Mouse (Mus musculus) Patski (cell line): Measurements from ENCODE around the gene Sez6l2. TPM values are rescaled to one million over a fixed set of nuclear protein-coding genes. Genes with fewer than 3 reads are reported as not detected.

Source experiments
- ATAC-seq: fragments of 100-300 bp; one replicate; pipeline ENCODE4 v1.8.0; 2021
- CTCF ChIA-PET: fragments of 350-600 bp; sonication (Branson Sonifier 250); formaldehyde crosslinking; loops from one replicate; lab custom pipeline; 2022; ENCODE audit warnings: inconsistent platforms; lab: Charles Lee
- POLR2A ChIA-PET: fragments of 350-600 bp; sonication (Branson Sonifier 250); formaldehyde crosslinking; loops from one replicate; lab custom pipeline; 2022; ENCODE audit warnings: antibody characterized with exemption, inconsistent platforms; lab: Charles Lee
- DNase-seq: peaks from one replicate; pipeline ENCODE4 v3.0.0-alpha.2; 2011; ENCODE audit warnings: low read depth, low spot score
- H3K27me3 ChIP-seq: fragments of 371-371 bp; one replicate; pipeline ENCODE4 v1.5.1; 2021
- CTCF ChIP-seq: fragments of 100-300 bp; IDR thresholded peaks from one replicate; pipeline ENCODE4 v1.5.1; 2021
- in situ Hi-C: fragments of 300-500 bp; cut with MboI; formaldehyde crosslinking; loops from 3 replicates; pipeline ENCODE4 v1.11.1; 2018; ENCODE audit warnings: low pct_unique_long_range_greater_than_20kb, mixed read lengths
- polyA plus RNA-seq: library from polyadenylated mRNA; unstranded; gene quantifications from one replicate; pipeline ENCODE4 v1.2.3, GENCODE M21; 2021

The Sez6l2 gene
- polyA plus RNA-seq, 1 experiment from 2014 or later: 0.08 TPM

DNA sequence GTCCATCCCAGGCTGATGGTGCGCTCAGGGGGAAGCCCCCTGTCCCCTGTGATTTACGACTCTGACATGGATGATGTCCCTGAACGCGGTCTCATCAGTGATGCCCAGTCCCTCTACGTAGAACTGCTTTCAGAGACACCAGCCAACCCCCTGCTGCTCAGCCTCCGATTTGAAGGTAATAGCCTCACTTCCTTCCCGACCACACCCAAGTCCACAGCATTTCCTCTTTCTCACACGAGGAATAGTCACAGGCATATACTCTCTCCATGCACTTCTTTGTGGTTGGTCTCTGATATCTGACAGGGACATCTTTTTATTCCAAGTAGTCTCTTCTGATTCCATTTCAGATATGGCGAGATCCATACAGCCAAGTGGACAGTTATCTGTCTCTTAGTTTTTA is 9.4 kb downstream of the Sez6l2 start:
- H3K27me3 ChIP-seq: peaks cover 9% of the 10 kb centered on the region

DNA sequence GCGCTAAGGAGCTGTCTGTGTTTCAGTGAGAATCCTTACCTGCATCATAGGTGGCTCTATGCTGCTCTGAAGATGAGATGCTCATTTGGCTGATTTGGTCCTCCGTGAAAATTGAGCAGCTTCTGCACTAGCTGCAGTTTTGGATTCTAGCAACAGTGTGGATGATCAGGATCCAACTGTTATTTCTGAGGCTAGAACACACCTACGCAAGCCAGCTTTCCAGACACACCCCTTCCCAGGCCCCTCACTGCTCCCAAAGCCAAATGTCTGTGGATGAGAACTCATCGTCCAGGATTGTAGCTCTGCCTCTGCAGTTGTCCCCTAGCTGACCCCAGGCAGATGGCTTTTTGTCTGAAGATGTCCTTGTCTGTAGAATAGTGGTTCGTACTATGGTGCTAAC is 10.7 kb downstream of the Sez6l2 start:
- ChIA-PET POLR2A (interaction anchor here (0.9 to 1.1 kb wide), 2 partner anchors 10 to 11 kb away, joined by 3 read pairs; partner anchors contain the start of gene Sez6l2), CTCF (no interaction called here)
- peaks cover 9% of the 10 kb centered on the region for H3K27me3 ChIP-seq
- no peak for DNase-seq
- in situ Hi-C loops: loop anchor here (10.0 kb wide), 1 partner anchor 134 kb away; the partner anchor contains the start of gene AI467606
- no peak for TF ChIP-seq CTCF
- no peak for ATAC-seq

More for the DNA sequence above, 9.4 kb downstream of the Sez6l2 start:
- in situ Hi-C loops: loop anchor here (10.0 kb wide), 1 partner anchor 135 kb away; the partner anchor contains the start of gene AI467606
- no peak for TF ChIP-seq CTCF
- no peak for ATAC-seq
- ChIA-PET CTCF (no interaction called here), POLR2A (no interaction called here)
- DNase-seq: no peak

DNA sequence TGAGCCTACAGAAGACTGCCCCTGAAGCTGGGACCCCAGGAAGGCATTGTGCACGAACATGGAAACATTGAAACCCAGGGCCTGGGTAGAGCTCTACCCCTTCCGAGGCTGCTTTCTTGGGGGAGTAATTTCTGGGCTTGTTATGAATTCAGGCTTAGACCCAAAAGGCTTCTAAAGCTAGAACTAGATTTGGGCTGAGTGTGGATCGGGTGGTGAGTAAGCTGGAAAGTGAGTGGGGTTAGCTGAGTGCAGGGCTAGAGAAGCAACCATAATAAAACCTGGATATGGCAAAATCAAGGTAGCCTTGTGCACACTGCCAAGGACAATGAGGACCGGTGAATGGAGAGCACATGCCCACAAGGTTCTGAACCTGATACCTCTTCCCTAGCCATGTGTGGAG is 11.6 kb downstream of the Sez6l2 start:
- DNase-seq: no peak
- H3K27me3 ChIP-seq: peaks cover 9% of the 10 kb centered on the region
- ChIA-PET CTCF (interaction anchor here (1.1 kb wide), 1 partner anchor 12 kb away, joined by 4 read pairs; no protein-coding TSS in a partner anchor), POLR2A (no interaction called here)
- in situ Hi-C loops: loop anchor here (10.0 kb wide), 1 partner anchor 133 kb away; the partner anchor contains the start of gene AI467606
- ATAC-seq: no peak
- no peak for TF ChIP-seq CTCF

DNA sequence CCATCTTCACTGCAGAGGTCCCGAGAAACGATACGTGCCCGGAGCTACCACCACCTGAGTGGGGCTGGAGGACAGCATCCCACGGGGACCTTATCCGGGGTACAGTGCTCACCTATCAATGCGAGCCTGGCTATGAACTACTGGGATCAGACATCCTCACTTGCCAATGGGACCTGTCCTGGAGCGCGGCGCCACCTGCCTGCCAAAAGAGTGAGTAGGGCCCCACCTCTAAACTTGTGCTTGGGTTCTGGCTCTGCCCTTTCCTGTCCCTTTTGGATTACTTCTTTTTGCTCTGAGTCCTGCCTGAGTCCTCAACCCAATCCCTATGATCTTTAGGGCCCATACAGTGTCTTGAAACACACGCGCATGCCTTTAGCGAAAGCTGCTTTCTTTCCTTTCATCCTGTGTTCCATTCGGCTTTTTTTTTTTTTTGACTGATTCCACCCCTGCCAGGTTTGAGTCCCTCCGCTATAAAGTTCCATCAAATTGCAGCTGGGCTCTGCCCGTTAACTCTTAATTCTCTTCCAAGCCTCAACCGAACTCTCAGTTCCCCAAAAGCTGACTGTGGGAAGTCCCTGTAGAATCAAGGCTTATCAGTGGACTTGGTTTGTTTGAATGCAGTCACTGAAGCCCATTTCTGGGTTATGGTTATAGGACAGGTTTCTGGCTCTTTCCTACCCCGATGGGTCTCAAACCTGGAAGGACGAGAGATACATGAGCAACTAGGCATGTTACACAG is 13.4 kb downstream of the Sez6l2 start:
- ATAC-seq: no peak
- ChIA-PET CTCF (no interaction called here), POLR2A (no interaction called here)

DNA sequence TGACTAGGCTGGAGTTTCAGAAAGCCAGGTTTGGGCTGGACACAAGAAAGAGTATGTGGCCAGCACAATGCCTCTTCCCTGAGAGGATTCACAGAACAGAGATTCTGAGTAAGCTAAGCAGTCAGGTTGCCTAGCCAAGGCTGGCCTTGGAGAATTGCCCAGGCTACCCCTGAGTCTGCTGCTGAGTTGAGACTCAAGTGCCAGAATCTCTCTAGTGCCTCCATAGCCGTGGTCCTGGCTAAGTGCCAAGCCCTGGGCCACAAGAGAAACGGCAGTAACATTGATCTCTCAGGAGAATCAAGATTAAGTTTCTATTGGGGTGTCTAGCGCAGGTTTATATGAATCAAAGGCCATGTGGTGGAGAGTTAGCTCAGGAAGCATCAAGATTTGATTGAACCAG is 15.2 kb downstream of the Sez6l2 start:
- CTCF ChIA-PET: interaction anchor here (1.3 to 1.4 kb wide), 2 partner anchors 30 to 145 kb away, joined by 3 read pairs; no protein-coding TSS in a partner anchor

More for the DNA sequence above, 13.4 kb downstream of the Sez6l2 start:
- peak; percentile 72 for TF ChIP-seq CTCF
- no peak for DNase-seq
- H3K27me3 ChIP-seq: peaks cover 9% of the 10 kb centered on the region
- in situ Hi-C loops: loop anchor here (10.0 kb wide), 1 partner anchor 131 kb away; the partner anchor contains the start of gene AI467606

DNA sequence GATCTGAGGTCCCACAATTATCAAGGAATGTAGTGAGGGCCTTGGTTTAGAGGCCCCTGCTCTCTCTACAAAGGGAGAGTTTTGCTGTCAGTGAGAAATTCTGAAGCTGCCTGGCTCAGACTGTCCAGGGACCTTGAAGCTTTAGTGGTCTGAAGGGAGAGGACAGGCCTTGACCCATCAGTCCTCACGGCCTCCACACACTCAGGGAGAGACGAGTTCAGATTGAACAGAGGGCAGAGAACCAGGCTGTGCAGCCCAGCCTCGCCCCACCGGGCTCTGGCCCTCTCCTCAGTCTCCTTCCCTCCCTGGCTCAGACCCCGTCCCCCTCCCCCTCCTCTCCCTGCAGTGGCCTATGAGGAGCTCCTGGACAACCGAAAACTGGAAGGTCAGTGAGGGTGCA is 17.0 kb downstream of the Sez6l2 start:
- in situ Hi-C loops: loop anchor here (10.0 kb wide), 1 partner anchor 127 kb away; the partner anchor contains the start of gene AI467606
- H3K27me3 ChIP-seq: no peaks in the 10 kb centered on the region
- POLR2A ChIA-PET: no interaction called here
- CTCF ChIA-PET: no interaction called here
- TF ChIP-seq CTCF: no peak
- ATAC-seq (no peak), DNase-seq (no peak)

More for the DNA sequence above, 15.2 kb downstream of the Sez6l2 start:
- in situ Hi-C loops: loop anchor here (10.0 kb wide), 1 partner anchor 129 kb away; the partner anchor contains the start of gene AI467606
- no peaks in the 10 kb centered on the region for H3K27me3 ChIP-seq
- TF ChIP-seq CTCF: no peak
- DNase-seq: no peak
- ATAC-seq: no peak
- POLR2A ChIA-PET: interaction anchor here (0.7 kb wide), 2 partner anchors 63 to 189 kb away, joined by 3 to 7 read pairs; partner anchors contain the start of gene Ypel3

DNA sequence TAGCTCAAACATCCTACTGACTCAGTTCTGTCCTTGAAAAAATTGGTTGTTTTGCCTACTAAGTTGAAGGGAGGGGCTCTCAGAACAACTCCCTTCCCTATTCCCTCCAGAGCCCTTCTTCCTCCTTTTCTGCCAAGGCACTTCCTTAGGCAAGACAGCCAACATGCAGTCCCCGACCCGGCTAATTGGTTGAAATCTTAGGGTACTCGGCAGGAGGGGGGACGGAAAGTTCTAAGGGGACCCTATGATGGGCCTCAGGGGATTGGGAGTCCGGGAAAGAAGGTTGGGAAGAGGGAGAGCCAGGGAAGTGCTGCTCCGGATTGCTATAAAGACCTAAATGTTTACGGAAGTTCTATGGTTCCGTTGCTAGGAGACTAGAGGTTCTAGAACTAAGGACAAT is 25.1 kb downstream of the Sez6l2 start:
- POLR2A ChIA-PET: no interaction called here
- CTCF ChIA-PET: no interaction called here

DNA sequence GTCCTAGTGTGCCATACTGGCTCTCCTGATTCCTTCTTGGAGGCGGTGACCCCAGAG is 25.4 kb downstream of the Sez6l2 start, which contains the start of gene Cdipt:
Cdipt (plus strand) TSS at position 22 of the 57 bp plus-strand sequence.
- DNase-seq (no peak), ATAC-seq (no peak)
- in situ Hi-C loops: no loop called here
- POLR2A ChIA-PET: no interaction called here
- CTCF ChIA-PET: no interaction called here
- no peak for TF ChIP-seq CTCF
- H3K27me3 ChIP-seq: no peaks in the 10 kb centered on the region

More for the DNA sequence above, 25.1 kb downstream of the Sez6l2 start:
- TF ChIP-seq CTCF: no peak
- no peak for DNase-seq
- in situ Hi-C loops: no loop called here
- no peaks in the 10 kb centered on the region for H3K27me3 ChIP-seq
- no peak for ATAC-seq

DNA sequence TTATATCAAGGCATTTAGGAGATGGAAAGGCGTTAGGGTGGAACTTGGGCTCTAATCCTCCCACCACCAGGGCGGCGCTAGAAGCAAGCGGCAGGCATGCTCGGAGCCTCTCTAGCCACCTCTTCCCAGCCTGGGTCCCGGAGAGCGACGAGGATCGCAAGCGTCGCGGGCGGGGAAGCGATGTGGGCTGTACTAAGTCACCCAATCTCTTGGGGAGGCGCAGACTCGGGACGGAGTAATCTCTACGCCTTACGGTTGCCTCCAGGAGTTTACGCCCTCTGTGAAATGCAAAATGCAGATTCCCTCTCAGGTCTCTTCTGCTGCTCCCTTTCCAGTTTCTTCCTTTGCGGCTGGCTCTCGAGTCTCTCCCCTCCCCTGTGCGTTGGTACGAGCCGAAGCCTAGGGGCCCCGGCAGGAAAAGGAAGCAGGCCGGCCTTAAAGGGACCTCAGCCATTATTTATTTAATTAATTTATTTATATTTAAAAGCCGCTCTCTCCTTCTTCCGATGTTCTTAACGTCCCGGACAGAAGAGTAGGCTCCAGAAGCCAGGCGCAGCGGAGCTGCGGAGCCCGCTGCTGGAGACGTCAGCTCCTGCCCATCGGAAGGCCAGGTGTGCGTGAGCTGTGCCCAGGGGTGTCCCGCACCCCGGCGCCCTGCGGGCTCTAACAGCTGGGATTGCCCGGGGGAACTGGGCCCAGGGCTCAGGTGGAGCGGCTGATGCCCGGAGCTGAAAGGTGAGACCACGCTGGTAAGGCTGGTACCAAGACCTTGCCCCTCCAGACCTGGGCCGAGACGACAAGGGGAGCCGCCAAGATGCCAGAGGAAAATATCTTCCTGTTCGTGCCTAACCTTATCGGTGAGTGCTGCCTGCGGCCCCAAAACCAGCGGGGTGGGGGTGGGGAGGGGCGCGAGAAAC is 25.8 kb downstream of the Sez6l2 start, which contains the start of gene Cdiptos:
Cdiptos (minus strand) TSS at position 149 of the 917 bp plus-strand sequence.
- peak; percentile 73 for ATAC-seq
- DNase-seq: peak; percentile 82
- H3K27me3 ChIP-seq: no peaks in the 10 kb centered on the region
- CTCF ChIA-PET: interaction anchor here (1.0 to 1.1 kb wide), 3 partner anchors 23 to 144 kb away, joined by 3 to 4 read pairs (median 3); no protein-coding TSS in a partner anchor
- in situ Hi-C loops: no loop called here
- peak; percentile 99 for TF ChIP-seq CTCF
- POLR2A ChIA-PET: interaction anchor here (0.8 to 1.4 kb wide), 3 partner anchors 16 to 41 kb away, joined by 3 to 4 read pairs (median 3); partner anchors contain the start of genes Pagr1a and Pagr1b

DNA sequence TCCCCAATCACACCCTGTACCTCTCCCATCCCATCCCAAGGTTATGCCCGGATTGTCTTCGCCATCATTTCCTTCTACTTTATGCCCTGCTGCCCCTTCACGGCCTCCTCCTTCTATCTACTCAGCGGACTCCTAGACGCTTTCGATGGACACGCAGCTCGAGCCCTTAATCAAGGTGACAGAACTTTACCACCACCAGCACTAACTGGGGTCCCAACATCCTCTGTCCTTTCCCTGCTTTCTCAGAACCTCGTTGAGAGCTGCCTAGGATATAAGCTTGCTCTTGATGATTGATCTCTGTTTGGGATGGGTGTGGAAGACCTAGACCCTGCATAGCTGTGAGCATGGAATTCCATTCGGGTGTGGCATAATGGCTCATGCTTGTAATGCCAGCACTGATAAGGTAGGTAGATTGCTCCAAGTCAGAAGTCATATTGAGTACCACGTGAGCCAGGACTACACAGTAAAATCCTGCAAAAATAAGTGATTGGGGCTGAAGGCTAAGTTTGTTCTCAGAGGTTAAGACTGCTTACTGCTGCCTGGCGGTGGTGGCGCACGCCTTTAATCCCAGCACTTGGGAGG is 26.6 kb downstream of the Sez6l2 start:
- no peak for DNase-seq
- ATAC-seq: no peak
- POLR2A ChIA-PET: interaction anchor here (0.8 to 1.4 kb wide), 3 partner anchors 15 to 40 kb away, joined by 3 to 4 read pairs (median 3); partner anchors contain the start of genes Pagr1a and Pagr1b
- CTCF ChIA-PET: interaction anchor here (1.0 to 1.1 kb wide), 3 partner anchors 23 to 144 kb away, joined by 3 to 4 read pairs (median 3); no protein-coding TSS in a partner anchor
- in situ Hi-C loops: no loop called here
- H3K27me3 ChIP-seq: no peaks in the 10 kb centered on the region
- no peak for TF ChIP-seq CTCF
